Mouse (Mus musculus): ENCODE measurements around the gene Elp5. TPM values are rescaled to one million over a fixed set of nuclear protein-coding genes. Genes with fewer than 3 reads are reported as not detected.
A peak's percentile ranks its signal among the peaks of the same experiment; 100 is the strongest.

Gene Elp5
- polyA plus RNA-seq, 1 experiment from 2014 or later = 55.1 TPM

GRCm38 (mm10) chr11:69996161-69997061, 14.1 kb upstream of the Elp5 start:
- H3K4me2 ChIP-seq (ENCODE audit: low read depth, low read length) = peak overlapping the region; percentile 91
- peak overlapping the region; percentile 98 for H3K4me3 ChIP-seq (ENCODE audit: low read depth, low read length)
- peak; percentile 4 for ATAC-seq (ENCODE audit: low read depth)
- peak overlapping the region; percentile 100 for H3K9ac ChIP-seq (ENCODE audit: low read depth, low read length)
- H3K36me3 ChIP-seq (ENCODE audit: control insufficient read depth, insufficient read depth) = peaks cover 33% of the 10 kb centered on the region
- H3K9me3 ChIP-seq (replicated peaks; ENCODE audit: control insufficient read depth, low read length) = no peaks in the 10 kb centered on the region
- H3K27ac ChIP-seq (ENCODE audit: low read length) = peak overlapping the region; percentile 98
- H3K27me3 ChIP-seq (ENCODE audit: control insufficient read depth, insufficient read depth, low read depth, low read length) = no peaks in the 10 kb centered on the region
- WGBS (ENCODE audit: insufficient replicate concordance) = under 1% methylated on average over 59 of the region's 66 CpGs
- H3K4me1 ChIP-seq (ENCODE audit: control insufficient read depth, low read depth, low read length) = peaks cover 50% of the 10 kb centered on the region

GRCm38 (mm10) chr11:69995391-69995960, 13.2 kb upstream of the Elp5 start, which contains the start of gene Phf23:
TSS of gene Phf23 (plus strand) at chr11:69995777.
- Histone ChIP-seq H3K4me1 (ENCODE audit: control insufficient read depth, low read depth, low read length) (peaks cover 49% of the 10 kb centered on the region), H3K9me3 (replicated peaks; ENCODE audit: control insufficient read depth, low read length) (no peaks in the 10 kb centered on the region), H3K4me2 (ENCODE audit: low read depth, low read length) (peak within 1 kb of the TSS; percentile 91), H3K36me3 (ENCODE audit: control insufficient read depth, insufficient read depth) (peaks cover 33% of the 10 kb centered on the region), H3K4me3 (ENCODE audit: low read depth, low read length) (peak within 1 kb of the TSS; percentile 98), H3K27me3 (ENCODE audit: control insufficient read depth, insufficient read depth, low read depth, low read length) (no peaks in the 10 kb centered on the region), H3K9ac (ENCODE audit: low read depth, low read length) (peak within 1 kb of the TSS; percentile 100), H3K27ac (ENCODE audit: low read length) (peak within 1 kb of the TSS; percentile 98)
- peak; percentile 77 for ATAC-seq (ENCODE audit: low read depth)
- under 1% methylated on average over 36 of the region's 36 CpGs for WGBS (ENCODE audit: insufficient replicate concordance)

- Histone ChIP-seq H3K4me1 (ENCODE audit: control insufficient read depth, low read depth, low read length) (peaks cover 45% of the 10 kb centered on the region), H3K27me3 (ENCODE audit: control insufficient read depth, insufficient read depth, low read depth, low read length) (no peaks in the 10 kb centered on the region), H3K36me3 (ENCODE audit: control insufficient read depth, insufficient read depth) (peaks cover 29% of the 10 kb centered on the region), H3K9ac (ENCODE audit: low read depth, low read length) (no peak overlapping the region), H3K4me2 (ENCODE audit: low read depth, low read length) (peak overlapping the region; percentile 91), H3K9me3 (replicated peaks; ENCODE audit: control insufficient read depth, low read length) (no peaks in the 10 kb centered on the region), H3K27ac (ENCODE audit: low read length) (peak overlapping the region; percentile 5), H3K4me3 (ENCODE audit: low read depth, low read length) (peak overlapping the region; percentile 98)
- WGBS (ENCODE audit: insufficient replicate concordance) = 83% methylated on average over 11 of the region's 11 CpGs
- no peak for ATAC-seq (ENCODE audit: low read depth)
These were observed 12.2 kb upstream of the Elp5 start for GRCm38 (mm10) chr11:69994401-69995090.

- no peak for ATAC-seq (ENCODE audit: low read depth)
- peaks cover 35% of the 10 kb centered on the region for H3K4me1 ChIP-seq (ENCODE audit: control insufficient read depth, low read depth, low read length)
- peak overlapping the region; percentile 12 for H3K27ac ChIP-seq (ENCODE audit: low read length)
- H3K36me3 ChIP-seq (ENCODE audit: control insufficient read depth, insufficient read depth) = peaks cover 23% of the 10 kb centered on the region
- peak overlapping the region; percentile 97 for H3K4me2 ChIP-seq (ENCODE audit: low read depth, low read length)
- no peaks in the 10 kb centered on the region for H3K27me3 ChIP-seq (ENCODE audit: control insufficient read depth, insufficient read depth, low read depth, low read length)
- peak overlapping the region; percentile 88 for H3K9ac ChIP-seq (ENCODE audit: low read depth, low read length)
- no peaks in the 10 kb centered on the region for H3K9me3 ChIP-seq (replicated peaks; ENCODE audit: control insufficient read depth, low read length)
- 84% methylated on average over 3 of the region's 3 CpGs for WGBS (ENCODE audit: insufficient replicate concordance)
- peak overlapping the region; percentile 79 for H3K4me3 ChIP-seq (ENCODE audit: low read depth, low read length)
These were observed 10.6 kb upstream of the Elp5 start for GRCm38 (mm10) chr11:69992932-69993331.

- H3K27ac ChIP-seq (ENCODE audit: low read length) = peak overlapping the region; percentile 12
- H3K36me3 ChIP-seq (ENCODE audit: control insufficient read depth, insufficient read depth) = peaks cover 28% of the 10 kb centered on the region
These were observed 10.1 kb upstream of the Elp5 start for GRCm38 (mm10) chr11:69992396-69992795.

GRCm38 (mm10) chr11:69991711-69992110, 9.4 kb upstream of the Elp5 start:
- peaks cover 24% of the 10 kb centered on the region for H3K4me1 ChIP-seq (ENCODE audit: control insufficient read depth, low read depth, low read length)
- 0% methylated on average over 15 of the region's 15 CpGs for WGBS (ENCODE audit: insufficient replicate concordance)
- peak overlapping the region; percentile 97 for H3K4me2 ChIP-seq (ENCODE audit: low read depth, low read length)
- peak; percentile 17 for ATAC-seq (ENCODE audit: low read depth)
- H3K27me3 ChIP-seq (ENCODE audit: control insufficient read depth, insufficient read depth, low read depth, low read length) = no peaks in the 10 kb centered on the region
- peak overlapping the region; percentile 99 for H3K27ac ChIP-seq (ENCODE audit: low read length)
- no peaks in the 10 kb centered on the region for H3K9me3 ChIP-seq (replicated peaks; ENCODE audit: control insufficient read depth, low read length)
- H3K36me3 ChIP-seq (ENCODE audit: control insufficient read depth, insufficient read depth) = peaks cover 28% of the 10 kb centered on the region
- peak overlapping the region; percentile 88 for H3K9ac ChIP-seq (ENCODE audit: low read depth, low read length)
- H3K4me3 ChIP-seq (ENCODE audit: low read depth, low read length) = peak overlapping the region; percentile 79

More at GRCm38 (mm10) chr11:69992396-69992795, 10.1 kb upstream of the Elp5 start:
- H3K4me1 ChIP-seq (ENCODE audit: control insufficient read depth, low read depth, low read length) = peaks cover 30% of the 10 kb centered on the region
- H3K9me3 ChIP-seq (replicated peaks; ENCODE audit: control insufficient read depth, low read length) = no peaks in the 10 kb centered on the region
- 72% methylated on average over 10 of the region's 10 CpGs for WGBS (ENCODE audit: insufficient replicate concordance)
- peak overlapping the region; percentile 79 for H3K4me3 ChIP-seq (ENCODE audit: low read depth, low read length)
- H3K9ac ChIP-seq (ENCODE audit: low read depth, low read length) = peak overlapping the region; percentile 88
- H3K27me3 ChIP-seq (ENCODE audit: control insufficient read depth, insufficient read depth, low read depth, low read length) = no peaks in the 10 kb centered on the region
- ATAC-seq (ENCODE audit: low read depth) = no peak
- peak overlapping the region; percentile 97 for H3K4me2 ChIP-seq (ENCODE audit: low read depth, low read length)

- Histone ChIP-seq H3K9ac (ENCODE audit: low read depth, low read length) (peak within 1 kb of the TSS; percentile 88), H3K4me2 (ENCODE audit: low read depth, low read length) (peak within 1 kb of the TSS; percentile 97), H3K36me3 (ENCODE audit: control insufficient read depth, insufficient read depth) (peaks cover 33% of the 10 kb centered on the region), H3K4me3 (ENCODE audit: low read depth, low read length) (peak within 1 kb of the TSS; percentile 79), H3K4me1 (ENCODE audit: control insufficient read depth, low read depth, low read length) (peaks cover 24% of the 10 kb centered on the region), H3K27ac (ENCODE audit: low read length) (peak within 1 kb of the TSS; percentile 99), H3K27me3 (ENCODE audit: control insufficient read depth, insufficient read depth, low read depth, low read length) (no peaks in the 10 kb centered on the region), H3K9me3 (replicated peaks; ENCODE audit: control insufficient read depth, low read length) (no peaks in the 10 kb centered on the region)
- WGBS (ENCODE audit: insufficient replicate concordance) = under 1% methylated on average over 40 of the region's 40 CpGs
- peak; percentile 72 for ATAC-seq (ENCODE audit: low read depth)
These were observed 8.8 kb upstream of the Elp5 start, which contains the start of gene Gabarap for GRCm38 (mm10) chr11:69990850-69991691. TSS of gene Gabarap (plus strand) at chr11:69991143.

GRCm38 (mm10) chr11:69989949-69990348, 7.6 kb upstream of the Elp5 start:
- 89% methylated on average over 8 of the region's 8 CpGs for WGBS (ENCODE audit: insufficient replicate concordance)
- Histone ChIP-seq H3K27me3 (ENCODE audit: control insufficient read depth, insufficient read depth, low read depth, low read length) (no peaks in the 10 kb centered on the region), H3K9ac (ENCODE audit: low read depth, low read length) (no peak overlapping the region), H3K9me3 (replicated peaks; ENCODE audit: control insufficient read depth, low read length) (no peaks in the 10 kb centered on the region), H3K4me2 (ENCODE audit: low read depth, low read length) (no peak overlapping the region), H3K36me3 (ENCODE audit: control insufficient read depth, insufficient read depth) (peaks cover 39% of the 10 kb centered on the region), H3K4me3 (ENCODE audit: low read depth, low read length) (no peak overlapping the region), H3K27ac (ENCODE audit: low read length) (peak overlapping the region; percentile 99), H3K4me1 (ENCODE audit: control insufficient read depth, low read depth, low read length) (peaks cover 24% of the 10 kb centered on the region)
- no peak for ATAC-seq (ENCODE audit: low read depth)

Measured in liver, embryonic 16.5 days (tissue).